Mouse (Mus musculus) spleen, postnatal 14 days (tissue): ENCODE data around the gene Btbd9.
A peak's percentile ranks its signal among the peaks of the same experiment; 100 is the strongest.

ENCODE experiments used
- DNase-seq, 2 experiments: peaks; one replicate each; pipeline ENCODE4 v3.0.0; 2021 to 2022; ENCODE audit warnings: low spot score in 2 of 2

The Btbd9 gene

GRCm38 (mm10) chr17:30205062-30205825 lies 371.0 kb downstream of the Btbd9 start:
- no peak for DNase-seq

- DNase-seq, result no peak
Observed at GRCm38 (mm10) chr17:30200283-30200682, 376.0 kb downstream of the Btbd9 start.

- DNase-seq, result no peak
Observed at GRCm38 (mm10) chr17:30199374-30200247, 376.7 kb downstream of the Btbd9 start.

- DNase-seq, result peak in 1 of 2 experiments; percentile 4
Observed at GRCm38 (mm10) chr17:30198422-30198821, 377.9 kb downstream of the Btbd9 start.

- DNase-seq, result peak; percentile 7 to 15
Observed at GRCm38 (mm10) chr17:30197280-30198030, 378.8 kb downstream of the Btbd9 start.

GRCm38 (mm10) chr17:30196401-30197279 lies 379.6 kb downstream of the Btbd9 start:
- DNase-seq, result peak; percentile 1 to 4

GRCm38 (mm10) chr17:30195591-30196183 lies 380.6 kb downstream of the Btbd9 start:
- DNase-seq, result peak in 1 of 2 experiments; percentile 0

- DNase-seq, result peak in 1 of 2 experiments; percentile 0
Observed at GRCm38 (mm10) chr17:30194629-30195445, 381.5 kb downstream of the Btbd9 start.

- no peak for DNase-seq
Observed at GRCm38 (mm10) chr17:30194091-30194490, 382.2 kb downstream of the Btbd9 start.

- peak in 1 of 2 experiments; percentile 0 for DNase-seq
Observed at GRCm38 (mm10) chr17:30193615-30194014, 382.7 kb downstream of the Btbd9 start.

- no peak for DNase-seq
Observed at GRCm38 (mm10) chr17:30192416-30193005, 383.8 kb downstream of the Btbd9 start.

- no peak for DNase-seq
Observed at GRCm38 (mm10) chr17:30191097-30191640, 385.1 kb downstream of the Btbd9 start.

- no peak for DNase-seq
Observed at GRCm38 (mm10) chr17:30188031-30188981, 388.0 kb downstream of the Btbd9 start.

- DNase-seq, result no peak
Observed at GRCm38 (mm10) chr17:30187581-30187980, 388.7 kb downstream of the Btbd9 start.

GRCm38 (mm10) chr17:30187154-30187553 lies 389.1 kb downstream of the Btbd9 start:
- DNase-seq, result no peak

GRCm38 (mm10) chr17:30183561-30183960 lies 392.7 kb downstream of the Btbd9 start:
- no peak for DNase-seq

GRCm38 (mm10) chr17:30182063-30182462 lies 394.2 kb downstream of the Btbd9 start:
- DNase-seq, result no peak

- DNase-seq, result no peak
Observed at GRCm38 (mm10) chr17:30181554-30181953, 394.7 kb downstream of the Btbd9 start.
